Mouse (Mus musculus): Measurements from ENCODE around the gene Slc37a4. TPM values are rescaled to one million over a fixed set of nuclear protein-coding genes. Genes with fewer than 3 reads are reported as not detected.
A peak's percentile ranks its signal among the peaks of the same experiment; 100 is the strongest.
"Not testable (repeated sequence)": the region's sequence is repeated elsewhere in the genome, so short reads cannot be mapped to it uniquely, and the experiment has no call there.

Gene Slc37a4
- polyA plus RNA-seq (2016; fragmentation: Nextera tagmentation; extraction: Ambion mirVana): 11.2 and 11.8 TPM in 2 replicates

- H3K36me3 ChIP-seq: peaks cover 38% of the 10 kb centered on the region
- 0 out of 2 replicates have a peak, but pooled peaks cover 3% of the 10 kb centered on the region for H3K27me3 ChIP-seq
- peak within 1 kb of the TSS; percentile 98 for H3K4me2 ChIP-seq (replicated peaks)
- peak within 1 kb of the TSS; percentile 81 for H3K9ac ChIP-seq
- peak within 1 kb of the TSS; percentile 74 for H3K27ac ChIP-seq
- H3K9me3 ChIP-seq: no peaks in the 10 kb centered on the region
- H3K4me1 ChIP-seq: peaks cover 15% of the 10 kb centered on the region; the same call in 1 of the 2 replicates
- H3K4me3 ChIP-seq: peak within 1 kb of the TSS; percentile 68
- under 1% methylated on average over 43 of the region's 43 CpGs for WGBS
- peak; percentile 98 for ATAC-seq (ENCODE audit: insufficient number of reproducible peaks, insufficient read depth, low FRiP score, low TSS enrichment)
Measured at GRCm38 (mm10) chr9:44396684-44397411, at the start of gene Slc37a4. Gene Slc37a4 (plus strand): TSS chr9:44396852.

- H3K4me1 ChIP-seq: peaks cover 13% of the 10 kb centered on the region
- no peaks in the 10 kb centered on the region for H3K27me3 ChIP-seq
- no peak overlapping the region for H3K4me3 ChIP-seq
- H3K9me3 ChIP-seq: no peaks in the 10 kb centered on the region
- no peak overlapping the region for H3K27ac ChIP-seq
- H3K36me3 ChIP-seq: peaks cover 58% of the 10 kb centered on the region
- H3K4me2 ChIP-seq (replicated peaks): no peak overlapping the region
- no peak overlapping the region for H3K9ac ChIP-seq
- no peak for ATAC-seq (ENCODE audit: insufficient number of reproducible peaks, insufficient read depth, low FRiP score, low TSS enrichment)
- 93% methylated on average over 9 of the region's 9 CpGs for WGBS
Measured at GRCm38 (mm10) chr9:44347166-44347565, 49.5 kb upstream of the Slc37a4 start.

GRCm38 (mm10) chr9:44347621-44348020 is 49.0 kb upstream of the Slc37a4 start:
- H3K27me3 ChIP-seq: no peaks in the 10 kb centered on the region
- peaks cover 63% of the 10 kb centered on the region for H3K36me3 ChIP-seq
- peaks cover 11% of the 10 kb centered on the region for H3K4me1 ChIP-seq
- no peak overlapping the region for H3K4me2 ChIP-seq (replicated peaks)
- H3K27ac ChIP-seq: no peak overlapping the region
- ATAC-seq (ENCODE audit: insufficient number of reproducible peaks, insufficient read depth, low FRiP score, low TSS enrichment): no peak
- no peak overlapping the region for H3K4me3 ChIP-seq
- WGBS: 81% methylated on average over 4 of the region's 4 CpGs
- H3K9me3 ChIP-seq: no peaks in the 10 kb centered on the region
- H3K9ac ChIP-seq: no peak overlapping the region

- Histone ChIP-seq H3K27ac (no peak overlapping the region), H3K36me3 (peaks cover 72% of the 10 kb centered on the region)
Measured at GRCm38 (mm10) chr9:44348546-44348945, 48.1 kb upstream of the Slc37a4 start.

GRCm38 (mm10) chr9:44351396-44351795 is 45.3 kb upstream of the Slc37a4 start:
- H3K4me1 ChIP-seq: no peaks in the 10 kb centered on the region
- H3K27me3 ChIP-seq: no peaks in the 10 kb centered on the region
- no peak overlapping the region for H3K4me2 ChIP-seq (replicated peaks)
- H3K9me3 ChIP-seq: no peaks in the 10 kb centered on the region
- WGBS: 93% methylated on average over 4 of the region's 4 CpGs
- no peak overlapping the region for H3K4me3 ChIP-seq
- H3K27ac ChIP-seq: no peak overlapping the region
- ATAC-seq (ENCODE audit: insufficient number of reproducible peaks, insufficient read depth, low FRiP score, low TSS enrichment): no peak
- no peak overlapping the region for H3K9ac ChIP-seq
- peaks cover 95% of the 10 kb centered on the region for H3K36me3 ChIP-seq

More at GRCm38 (mm10) chr9:44348546-44348945, 48.1 kb upstream of the Slc37a4 start:
- no peak for ATAC-seq (ENCODE audit: insufficient number of reproducible peaks, insufficient read depth, low FRiP score, low TSS enrichment)
- no peak overlapping the region for H3K4me2 ChIP-seq (replicated peaks)
- H3K27me3 ChIP-seq: no peaks in the 10 kb centered on the region
- H3K9ac ChIP-seq: no peak overlapping the region
- peaks cover 4% of the 10 kb centered on the region; the same call in 1 of the 2 replicates for H3K4me1 ChIP-seq
- no peak overlapping the region for H3K4me3 ChIP-seq
- H3K9me3 ChIP-seq: no peaks in the 10 kb centered on the region
- 97% methylated on average over 4 of the region's 4 CpGs for WGBS

GRCm38 (mm10) chr9:44352337-44352736 is 44.3 kb upstream of the Slc37a4 start:
- no peaks in the 10 kb centered on the region for H3K4me1 ChIP-seq
- H3K9ac ChIP-seq: no peak overlapping the region
- no peak overlapping the region for H3K27ac ChIP-seq
- H3K36me3 ChIP-seq: peaks cover 94% of the 10 kb centered on the region
- no peak overlapping the region for H3K4me2 ChIP-seq (replicated peaks)
- no peak overlapping the region for H3K4me3 ChIP-seq
- no peaks in the 10 kb centered on the region for H3K27me3 ChIP-seq
- WGBS: 91% methylated on average over 10 of the region's 10 CpGs
- H3K9me3 ChIP-seq: no peaks in the 10 kb centered on the region
- no peak for ATAC-seq (ENCODE audit: insufficient number of reproducible peaks, insufficient read depth, low FRiP score, low TSS enrichment)

- H3K36me3 ChIP-seq: peaks cover 95% of the 10 kb centered on the region
- no peak for ATAC-seq (ENCODE audit: insufficient number of reproducible peaks, insufficient read depth, low FRiP score, low TSS enrichment)
- WGBS: 91% methylated on average over 6 of the region's 6 CpGs
Measured at GRCm38 (mm10) chr9:44353142-44353541, 43.5 kb upstream of the Slc37a4 start.

GRCm38 (mm10) chr9:44357207-44357606 is 39.4 kb upstream of the Slc37a4 start:
- Histone ChIP-seq H3K4me3 (no peak overlapping the region), H3K27ac (no peak overlapping the region), H3K9me3 (no peaks in the 10 kb centered on the region), H3K9ac (no peak overlapping the region), H3K36me3 (peaks cover 71% of the 10 kb centered on the region), H3K4me1 (peaks cover 7% of the 10 kb centered on the region; the same call in 1 of the 2 replicates), H3K4me2 (replicated peaks) (no peak overlapping the region), H3K27me3 (no peaks in the 10 kb centered on the region)
- WGBS: 74% methylated on average over 4 of the region's 4 CpGs
- no peak for ATAC-seq (ENCODE audit: insufficient number of reproducible peaks, insufficient read depth, low FRiP score, low TSS enrichment)

More at GRCm38 (mm10) chr9:44353142-44353541, 43.5 kb upstream of the Slc37a4 start:
- H3K9me3 ChIP-seq: no peaks in the 10 kb centered on the region
- no peak overlapping the region for H3K4me2 ChIP-seq (replicated peaks)
- H3K9ac ChIP-seq: no peak overlapping the region
- H3K4me3 ChIP-seq: no peak overlapping the region
- no peak overlapping the region for H3K27ac ChIP-seq
- H3K4me1 ChIP-seq: no peaks in the 10 kb centered on the region
- H3K27me3 ChIP-seq: no peaks in the 10 kb centered on the region

GRCm38 (mm10) chr9:44361190-44361917 is 35.3 kb upstream of the Slc37a4 start, which contains the start of gene Vps11:
Gene Vps11 (minus strand): TSS chr9:44361670.
- peak; percentile 77; the same call in 1 of the 2 replicates for ATAC-seq (ENCODE audit: insufficient number of reproducible peaks, insufficient read depth, low FRiP score, low TSS enrichment)
- 1% methylated on average over 44 of the region's 44 CpGs for WGBS

GRCm38 (mm10) chr9:44361931-44362330 is 34.7 kb upstream of the Slc37a4 start:
- peak overlapping the region; percentile 97 for H3K4me3 ChIP-seq
- WGBS: 42% methylated on average over 4 of the region's 4 CpGs
- not testable (repeated sequence) for H3K4me1 ChIP-seq; H3K9me3 ChIP-seq; ATAC-seq (ENCODE audit: insufficient number of reproducible peaks, insufficient read depth, low FRiP score, low TSS enrichment); H3K27me3 ChIP-seq
- peak overlapping the region; percentile 81; the same call in 1 of the 2 replicates for H3K9ac ChIP-seq
- peak overlapping the region; percentile 57; the same call in 1 of the 2 replicates for H3K27ac ChIP-seq
- peak overlapping the region; percentile 92 for H3K4me2 ChIP-seq (replicated peaks)
- H3K36me3 ChIP-seq: peaks cover 23% of the 10 kb centered on the region

More at GRCm38 (mm10) chr9:44361190-44361917, 35.3 kb upstream of the Slc37a4 start, which contains the start of gene Vps11:
- peak within 1 kb of the TSS; percentile 81 for H3K9ac ChIP-seq
- H3K36me3 ChIP-seq: peaks cover 29% of the 10 kb centered on the region
- peaks cover 7% of the 10 kb centered on the region; the same call in 1 of the 2 replicates for H3K4me1 ChIP-seq
- no peaks in the 10 kb centered on the region for H3K27me3 ChIP-seq
- H3K4me3 ChIP-seq: peak within 1 kb of the TSS; percentile 97
- peak within 1 kb of the TSS; percentile 92 for H3K4me2 ChIP-seq (replicated peaks)
- peak within 1 kb of the TSS; percentile 57; the same call in 1 of the 2 replicates for H3K27ac ChIP-seq
- H3K9me3 ChIP-seq: no peaks in the 10 kb centered on the region

- H3K4me2 ChIP-seq (replicated peaks): no peak overlapping the region
- ATAC-seq (ENCODE audit: insufficient number of reproducible peaks, insufficient read depth, low FRiP score, low TSS enrichment): no peak
- 58% methylated on average over 3 of the region's 3 CpGs for WGBS
Measured at GRCm38 (mm10) chr9:44364480-44364879, 32.2 kb upstream of the Slc37a4 start.

More at GRCm38 (mm10) chr9:44364480-44364879, 32.2 kb upstream of the Slc37a4 start:
- no peaks in the 10 kb centered on the region for H3K9me3 ChIP-seq
- H3K36me3 ChIP-seq: peaks cover 3% of the 10 kb centered on the region
- H3K9ac ChIP-seq: no peak overlapping the region
- no peak overlapping the region for H3K4me3 ChIP-seq
- no peak overlapping the region for H3K27ac ChIP-seq
- H3K4me1 ChIP-seq: peaks cover 7% of the 10 kb centered on the region; the same call in 1 of the 2 replicates
- no peaks in the 10 kb centered on the region for H3K27me3 ChIP-seq

Data from embryonic facial prominence, embryonic 12.5 days (tissue).